ENCODE assay signal across 25 mouse cellular contexts in genomic region chr10:60166068-60166467, GRCm38 (mm10).
"Had no signal": no experiment of that assay in that cellular context is flagged by ENCODE, and none has a peak within 500 bp of the region (broad histone marks: within the 10 kb centered on the region; RNA-seq: fewer than 3 reads in every experiment).

No protein-coding gene starts in this region.

- H3K27ac ChIP-seq: gastrocnemius, adult 2 months; heart, adult 2 months; heart, embryonic 13.5 days; heart, embryonic 15.5 days; hindbrain, embryonic 13.5 days; hindbrain, embryonic 15.5 days; hindbrain, postnatal 0 days; kidney, embryonic 15.5 days; kidney, postnatal 0 days; limb, embryonic 10.5 days; limb, embryonic 12.5 days; liver, embryonic 13.5 days had no signal

- H3K27me3 ChIP-seq: heart, embryonic 15.5 days; hindbrain, embryonic 13.5 days; hindbrain, embryonic 15.5 days; kidney, embryonic 15.5 days; limb, embryonic 12.5 days; liver, embryonic 13.5 days had no signal

- H3K36me3 ChIP-seq: heart, embryonic 13.5 days; heart, embryonic 15.5 days; hindbrain, embryonic 13.5 days; hindbrain, embryonic 15.5 days; kidney, embryonic 15.5 days; limb, embryonic 10.5 days; limb, embryonic 12.5 days; liver, embryonic 13.5 days had no signal

- H3K4me3 ChIP-seq: gastrocnemius, adult 2 months; heart, adult 2 months; heart, embryonic 13.5 days; heart, embryonic 15.5 days; hindbrain, embryonic 13.5 days; hindbrain, embryonic 15.5 days; kidney, embryonic 15.5 days; limb, embryonic 10.5 days; limb, embryonic 12.5 days; liver, embryonic 13.5 days had no signal

- H3K4me1 ChIP-seq: heart, embryonic 13.5 days; heart, embryonic 15.5 days; hindbrain, embryonic 13.5 days; hindbrain, embryonic 15.5 days; limb, embryonic 12.5 days; liver, embryonic 13.5 days had no signal

- DNase-seq: gastrocnemius, adult 2 months; gastrocnemius, postnatal 10 days; gastrocnemius, postnatal 36 days; heart, adult 11 months; heart, adult 2 months; heart, postnatal 14 days; heart, postnatal 36 days; kidney, adult 11 months; kidney, adult 2 months; kidney, adult 9 months; kidney, postnatal 14 days; kidney, postnatal 36 days; layer of hippocampus, adult 9-11 months; layer of hippocampus, postnatal 36 days; liver; liver, embryonic 13.5 days had no signal
